Mouse (Mus musculus) embryonic facial prominence, embryonic 11.5 days (tissue): ENCODE data around the gene Hoxa10. TPM values are rescaled to one million over a fixed set of nuclear protein-coding genes. Genes with fewer than 3 reads are reported as not detected.
A peak's percentile ranks its signal among the peaks of the same experiment; 100 is the strongest.

Experiments
- ATAC-seq: fragments of 200-750 bp; cut with Nextera tagmentation; replicated peaks from 2 replicates; pipeline ENCODE4 v1.8.0; 2017; ENCODE audit warnings: low read depth; ENCODE audit not compliant: insufficient number of reproducible peaks, low FRiP score, low TSS enrichment
- DNase-seq: peaks from one replicate; pipeline ENCODE4 v3.0.0-alpha.2; 2015; ENCODE audit warnings: low spot score
- H3K27ac ChIP-seq: fragments of 300-500 bp; sonication (generic); replicated peaks from 2 replicates; pipeline ENCODE4 v1.5.1; 2014; ENCODE audit warnings: mild to moderate bottlenecking, low read depth, low read length, control low read depth
- H3K27me3 ChIP-seq: fragments of 300-500 bp; sonication (generic); 2 replicates; pipeline ENCODE4 v1.6.1; 2014; ENCODE audit warnings: mild to moderate bottlenecking, low read length, moderate library complexity, mixed read lengths; ENCODE audit not compliant: control insufficient read depth, insufficient read depth
- H3K36me3 ChIP-seq: fragments of 300-500 bp; sonication (generic); replicated peaks from 2 replicates; pipeline ENCODE4 v1.6.1; 2014; ENCODE audit warnings: low read depth, mild to moderate bottlenecking, low read length, moderate library complexity, mixed read lengths; ENCODE audit not compliant: control insufficient read depth, insufficient read depth
- H3K4me1 ChIP-seq: fragments of 300-500 bp; sonication (generic); 2 replicates; pipeline ENCODE4 v1.6.1; 2014; ENCODE audit warnings: low read length, mixed read lengths; ENCODE audit not compliant: control insufficient read depth, insufficient read depth
- H3K4me2 ChIP-seq: fragments of 300-500 bp; sonication (generic); 2 replicates; pipeline ENCODE4 v1.6.1; 2014; ENCODE audit warnings: low read depth, mild to moderate bottlenecking, control low read depth, low read length, moderate library complexity
- H3K4me3 ChIP-seq: fragments of 300-500 bp; sonication (generic); 2 replicates; pipeline ENCODE4 v1.5.1; 2014; ENCODE audit warnings: low read depth, low read length, control low read depth
- H3K9ac ChIP-seq: fragments of 300-500 bp; sonication (generic); replicated peaks from 2 replicates; pipeline ENCODE4 v1.6.1; 2014; ENCODE audit warnings: mild to moderate bottlenecking, control low read depth, low read length
- H3K9me3 ChIP-seq: fragments of 300-500 bp; sonication (generic); replicated peaks from 2 replicates; pipeline ENCODE4 v1.6.1; 2016; ENCODE audit warnings: mild to moderate bottlenecking, low read length, inconsistent platforms, mixed read lengths; ENCODE audit not compliant: control insufficient read depth
- WGBS: fragments of 180-500 bp; shearing (Covaris S2); extraction: QIAGEN DNeasy Blood & Tissue Kit; methylation state at CpG from one replicate; pipeline ENCODE4 v1.1.7; 2014; 5-methylcytosine and 5-hydroxymethylcytosine counted together
- polyA plus RNA-seq: library from polyadenylated mRNA; unstranded; fragments of >200 nt; fragmentation: Nextera tagmentation; extraction: Ambion mirVana; gene quantifications from 2 replicates; pipeline ENCODE4 v1.2.1, GENCODE M21; 2014

The Hoxa10 gene
- polyA plus RNA-seq, 1 experiment from 2014 or later: not detected

DNA sequence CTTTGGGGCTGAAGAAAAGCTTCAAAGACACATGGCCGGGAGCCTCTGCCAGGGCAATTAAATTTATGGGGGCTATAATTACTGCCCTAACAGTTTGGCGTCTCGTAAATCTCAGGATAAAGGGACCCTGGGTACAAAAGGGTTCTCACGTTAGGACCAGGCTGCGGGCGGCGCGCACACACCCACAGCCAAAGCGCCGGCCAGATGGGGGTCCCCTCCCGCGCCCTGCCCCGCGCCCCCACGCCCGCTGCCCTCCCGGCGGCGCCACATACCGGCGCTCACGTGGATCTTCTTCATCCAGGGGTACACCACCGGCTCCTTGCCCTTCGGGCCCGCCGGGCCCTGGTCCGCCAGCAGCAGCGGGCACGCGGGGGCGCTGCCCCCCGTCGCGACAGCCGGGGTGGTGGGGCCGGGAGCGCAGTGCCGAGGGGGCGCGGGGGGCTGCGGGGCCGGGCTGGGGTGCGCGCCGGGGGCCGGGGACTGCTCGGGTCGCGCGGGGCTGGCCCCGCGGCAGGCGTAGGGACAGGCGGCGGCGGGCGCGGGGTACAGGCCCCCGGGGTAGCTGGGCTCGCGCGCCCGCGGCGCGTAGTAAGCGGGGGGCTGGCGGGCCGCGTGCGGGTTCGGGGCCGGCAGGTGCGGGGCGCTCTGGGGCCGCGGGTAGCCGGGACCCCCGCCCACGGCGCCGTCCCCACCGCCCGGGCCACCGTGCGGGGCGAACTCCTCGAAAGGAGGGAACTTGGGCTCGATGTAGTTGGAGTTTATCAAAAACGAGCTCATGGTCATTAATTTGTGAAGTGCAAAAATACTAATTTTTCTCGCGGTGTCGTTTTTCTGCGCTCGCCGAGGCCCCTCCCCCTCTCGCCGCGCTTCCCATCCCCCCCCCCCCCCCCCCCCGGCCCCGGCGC is 49.5 kb downstream of the Hoxa10 start, which contains the start of gene Hoxa4:
Gene Hoxa4, minus strand, starts transcription at position 848 of the 905 bp plus-strand sequence.
- no peaks in the 10 kb centered on the region for H3K9me3 ChIP-seq
- peak within 1 kb of the TSS; percentile 49 for H3K4me2 ChIP-seq
- no peak within 1 kb of the TSS for H3K27ac ChIP-seq
- peak within 1 kb of the TSS; percentile 29 for H3K4me3 ChIP-seq
- under 1% methylated on average over 68 of the region's 102 CpGs for WGBS
- peaks cover 2% of the 10 kb centered on the region; the same call in 1 of the 2 replicates for H3K4me1 ChIP-seq
- H3K9ac ChIP-seq: no peak within 1 kb of the TSS; the same call in 1 of the 2 replicates
- no peaks in the 10 kb centered on the region for H3K36me3 ChIP-seq
- ATAC-seq (no peak), DNase-seq (no peak)
- peaks cover 89% of the 10 kb centered on the region for H3K27me3 ChIP-seq

DNA sequence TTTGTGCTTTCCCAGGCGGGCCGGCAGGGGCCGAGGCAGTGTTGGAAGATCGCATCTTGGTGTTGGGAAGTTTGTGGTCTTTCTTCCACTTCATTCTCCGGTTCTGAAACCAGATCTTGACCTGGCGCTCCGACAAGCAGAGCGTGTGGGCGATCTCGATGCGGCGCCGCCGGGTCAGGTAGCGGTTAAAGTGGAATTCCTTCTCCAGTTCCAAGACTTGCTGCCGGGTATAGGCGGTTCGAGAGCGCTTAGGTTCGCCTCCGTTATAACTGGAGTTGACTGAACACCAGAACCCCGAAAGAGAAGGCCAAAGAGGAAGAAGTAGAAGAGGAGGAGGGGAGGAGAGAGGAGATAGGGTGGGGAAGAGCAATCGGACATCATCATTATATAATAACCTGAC is 50.2 kb downstream of the Hoxa10 start:
- Histone ChIP-seq H3K9ac (no peak overlapping the region), H3K27ac (no peak overlapping the region), H3K9me3 (no peaks in the 10 kb centered on the region), H3K4me3 (peak overlapping the region; percentile 29; the same call in 1 of the 2 replicates), H3K27me3 (peaks cover 91% of the 10 kb centered on the region), H3K4me2 (no peak overlapping the region), H3K36me3 (no peaks in the 10 kb centered on the region), H3K4me1 (peaks cover 2% of the 10 kb centered on the region; the same call in 1 of the 2 replicates)
- DNase-seq (no peak), ATAC-seq (no peak)
- under 1% methylated on average over 23 of the region's 23 CpGs for whole genome bisulfite sequencing

DNA sequence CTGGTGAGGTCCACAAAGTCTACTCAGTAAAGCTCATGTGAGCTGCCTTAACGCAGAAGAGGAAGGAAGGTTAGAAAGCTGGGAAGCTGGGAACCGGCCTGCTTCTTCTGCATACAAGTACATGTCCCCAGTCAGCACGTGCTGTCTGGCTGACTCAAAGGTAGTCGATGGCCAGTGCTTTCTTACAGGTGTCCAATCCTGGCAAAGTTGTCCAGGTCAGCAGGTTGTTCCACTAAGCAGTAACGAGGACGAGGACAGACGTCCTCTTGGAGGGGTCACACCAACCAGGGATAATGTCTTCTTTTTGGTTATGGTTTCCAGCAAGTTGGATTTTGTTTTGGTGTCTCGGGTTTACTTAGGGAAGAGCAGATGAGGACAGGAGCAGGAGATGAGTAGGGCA is 50.7 kb downstream of the Hoxa10 start:
- Histone ChIP-seq H3K9me3 (no peaks in the 10 kb centered on the region), H3K27ac (no peak overlapping the region), H3K9ac (no peak overlapping the region), H3K4me1 (peaks cover 2% of the 10 kb centered on the region; the same call in 1 of the 2 replicates), H3K36me3 (no peaks in the 10 kb centered on the region), H3K4me3 (no peak overlapping the region), H3K4me2 (no peak overlapping the region), H3K27me3 (peaks cover 93% of the 10 kb centered on the region)
- DNase-seq: no peak
- no peak for ATAC-seq
- 7% methylated on average over 8 of the region's 8 CpGs for whole genome bisulfite sequencing

DNA sequence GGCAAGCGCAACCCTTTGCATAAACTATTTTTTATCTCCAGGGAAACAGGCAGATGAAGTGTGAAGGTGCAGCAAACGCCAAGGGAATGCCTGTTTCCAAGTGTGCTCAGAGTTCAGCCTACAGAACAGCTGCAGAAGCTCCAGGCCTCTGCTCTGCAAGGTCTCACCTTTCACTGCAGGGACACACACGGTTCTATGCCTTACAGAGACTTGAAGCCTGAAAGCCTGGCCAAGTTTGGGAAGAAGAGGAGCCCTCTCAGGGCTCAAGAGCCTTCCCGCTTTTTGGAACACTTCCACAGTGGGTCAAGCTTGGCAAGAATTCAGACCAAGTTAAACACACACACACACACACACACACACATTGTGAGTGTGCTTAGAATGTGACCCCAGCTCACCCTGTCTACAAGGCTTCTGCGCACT is 51.5 kb downstream of the Hoxa10 start:
- Histone ChIP-seq H3K27me3 (peaks cover 93% of the 10 kb centered on the region), H3K27ac (no peak overlapping the region), H3K4me1 (peaks cover 2% of the 10 kb centered on the region; the same call in 1 of the 2 replicates), H3K9ac (no peak overlapping the region), H3K9me3 (no peaks in the 10 kb centered on the region), H3K4me3 (no peak overlapping the region), H3K36me3 (no peaks in the 10 kb centered on the region), H3K4me2 (no peak overlapping the region)
- 9% methylated on average over 5 of the region's 5 CpGs for WGBS
- ATAC-seq (no peak), DNase-seq (no peak)

DNA sequence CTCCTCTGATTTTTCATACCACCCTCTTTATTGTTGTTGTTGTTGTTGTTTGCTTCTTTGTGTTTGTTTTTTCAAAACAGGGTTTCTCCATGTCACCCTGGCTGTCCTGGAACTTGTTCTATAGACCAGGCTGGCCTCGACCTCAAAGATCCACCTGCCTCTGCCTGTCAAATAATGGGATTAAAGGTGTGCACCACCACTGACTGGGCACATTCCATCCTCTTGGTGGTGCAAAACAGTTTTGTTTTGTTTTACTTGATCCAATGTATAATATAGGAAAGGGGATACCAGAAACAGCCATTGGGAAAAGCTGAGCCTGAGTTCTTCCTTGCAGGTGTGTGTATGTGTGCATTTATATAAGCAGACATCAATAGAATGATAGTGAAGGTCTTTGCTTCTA is 54.2 kb downstream of the Hoxa10 start:
- no peak overlapping the region for H3K4me2 ChIP-seq
- no peaks in the 10 kb centered on the region for H3K36me3 ChIP-seq
- WGBS: 9% methylated on average over 1 of the region's 1 CpGs
- DNase-seq (no peak), ATAC-seq (no peak)
- no peak overlapping the region for H3K4me3 ChIP-seq
- H3K9ac ChIP-seq: no peak overlapping the region
- peaks cover 2% of the 10 kb centered on the region; the same call in 1 of the 2 replicates for H3K4me1 ChIP-seq
- H3K27me3 ChIP-seq: peaks cover 95% of the 10 kb centered on the region
- no peaks in the 10 kb centered on the region for H3K9me3 ChIP-seq
- H3K27ac ChIP-seq: no peak overlapping the region

DNA sequence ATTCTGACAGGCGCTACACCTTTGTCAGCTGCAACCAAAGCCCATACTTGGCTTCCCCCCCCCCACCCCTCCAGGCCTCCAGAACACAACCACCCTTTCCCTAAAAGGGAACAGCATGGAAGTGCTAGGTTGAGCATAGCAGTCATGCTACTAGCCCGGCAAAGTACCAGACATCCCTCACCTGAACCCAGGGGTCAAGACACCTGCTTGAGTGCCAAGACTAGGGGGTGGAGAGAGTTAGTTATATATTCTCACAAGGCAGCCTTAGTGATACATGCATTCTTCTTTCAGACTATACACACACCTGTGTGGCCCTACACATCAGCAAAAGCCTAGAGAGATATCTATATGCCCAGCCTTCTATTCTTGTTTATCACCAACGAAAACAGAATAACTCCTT is 54.8 kb downstream of the Hoxa10 start:
- Histone ChIP-seq H3K27me3 (peaks cover 95% of the 10 kb centered on the region), H3K27ac (no peak overlapping the region), H3K9ac (no peak overlapping the region), H3K36me3 (no peaks in the 10 kb centered on the region), H3K4me2 (no peak overlapping the region), H3K9me3 (no peaks in the 10 kb centered on the region), H3K4me1 (no peaks in the 10 kb centered on the region), H3K4me3 (no peak overlapping the region)
- DNase-seq (no peak), ATAC-seq (no peak)
- WGBS: 7% methylated on average over 3 of the region's 3 CpGs

DNA sequence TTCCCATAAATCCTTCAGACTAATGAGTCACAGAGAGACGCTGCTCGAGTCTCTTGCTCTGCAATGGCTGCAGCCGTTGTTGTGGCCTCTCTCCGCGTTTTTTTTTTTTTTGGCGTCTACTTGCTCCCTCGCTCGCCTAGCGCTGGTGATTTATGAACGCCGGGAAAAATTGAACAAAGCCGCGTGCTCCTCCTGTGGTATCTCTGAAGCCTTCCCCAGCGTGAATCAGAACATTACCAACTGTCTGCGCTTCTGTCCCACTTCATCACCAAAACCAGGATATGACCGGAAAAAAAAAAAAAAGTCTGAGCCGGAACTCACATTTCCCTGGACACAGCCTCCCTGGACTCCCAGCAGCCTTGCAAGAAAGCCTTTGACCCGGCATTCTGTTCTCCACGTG is 55.4 kb downstream of the Hoxa10 start:
- WGBS: 1% methylated on average over 19 of the region's 19 CpGs
- no peak for ATAC-seq
- Histone ChIP-seq H3K4me2 (no peak overlapping the region), H3K27ac (no peak overlapping the region), H3K4me3 (no peak overlapping the region), H3K9me3 (no peaks in the 10 kb centered on the region), H3K9ac (no peak overlapping the region), H3K4me1 (no peaks in the 10 kb centered on the region), H3K36me3 (no peaks in the 10 kb centered on the region), H3K27me3 (peaks cover 96% of the 10 kb centered on the region)
- no peak for DNase-seq

DNA sequence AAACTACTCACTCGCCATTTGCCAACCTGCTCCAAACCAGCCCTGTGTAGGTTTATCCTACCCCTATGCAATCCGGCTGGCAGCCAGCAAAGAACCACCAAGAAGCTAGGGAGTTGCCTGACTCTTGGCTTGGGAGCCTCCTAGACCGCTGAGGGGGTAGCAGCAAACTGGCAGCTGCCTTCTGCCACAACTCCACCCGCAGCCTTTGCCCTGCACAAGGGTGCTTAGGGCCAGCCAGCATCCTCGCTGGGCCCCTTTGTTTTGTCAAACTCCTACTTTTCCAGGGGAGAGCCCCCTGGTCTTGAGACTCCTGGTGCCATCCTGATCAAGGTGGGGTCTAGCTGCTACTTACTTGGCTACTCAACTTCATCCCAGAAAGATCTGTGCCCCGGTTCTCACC is 56.0 kb downstream of the Hoxa10 start:
- 4% methylated on average over 6 of the region's 6 CpGs for WGBS
- Histone ChIP-seq H3K4me3 (no peak overlapping the region), H3K4me1 (no peaks in the 10 kb centered on the region), H3K9ac (no peak overlapping the region), H3K9me3 (no peaks in the 10 kb centered on the region), H3K27ac (no peak overlapping the region), H3K4me2 (no peak overlapping the region), H3K36me3 (no peaks in the 10 kb centered on the region), H3K27me3 (peaks cover 96% of the 10 kb centered on the region)
- DNase-seq (no peak), ATAC-seq (no peak)
